Mouse (Mus musculus): ENCODE results near the gene Coq8a. TPM values are rescaled to one million over a fixed set of nuclear protein-coding genes. Genes with fewer than 3 reads are reported as not detected.

The Coq8a gene
- polyA plus RNA-seq, 1 experiment from 2014 or later: 12.6 TPM

DNA sequence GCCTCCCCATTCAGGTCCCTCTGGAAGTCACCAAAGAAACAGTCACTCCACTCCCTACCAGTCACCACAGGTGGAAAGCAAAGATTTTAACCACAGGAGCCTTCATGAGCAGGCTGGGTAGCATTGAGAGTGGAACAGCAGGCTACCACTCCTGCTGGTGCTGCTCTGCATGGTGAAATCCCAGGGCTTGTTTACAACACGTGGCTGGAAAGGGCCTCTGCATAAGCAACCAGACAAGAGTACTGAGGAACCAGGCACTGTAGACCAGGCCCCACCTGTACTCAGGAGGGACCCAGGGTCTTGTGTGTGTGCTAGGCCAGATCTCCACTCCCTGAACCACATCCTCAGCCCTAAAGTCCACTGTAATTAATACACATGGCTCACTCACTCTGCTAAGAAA is 22.6 kb downstream of the Coq8a start:
- no peak for DNase-seq (ENCODE audit: low spot score)

DNA sequence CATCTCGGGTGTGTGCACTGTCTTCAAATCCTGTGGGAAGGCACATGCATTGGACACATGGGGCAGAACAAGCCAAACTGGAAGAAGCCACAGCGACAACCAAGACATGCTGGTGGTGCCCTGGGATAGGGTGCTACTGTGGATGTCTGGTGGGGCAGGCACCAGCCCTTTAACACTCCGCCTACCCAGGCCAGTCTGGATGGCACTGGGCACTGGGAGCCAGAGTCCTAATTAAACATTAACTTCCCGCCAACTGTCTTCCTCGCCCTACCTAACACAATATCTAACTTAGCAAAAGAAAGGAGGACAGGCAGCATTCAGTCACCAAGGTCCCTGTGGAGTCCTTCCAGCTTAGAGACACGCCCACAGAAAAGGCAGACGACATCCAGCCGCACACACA is 23.8 kb downstream of the Coq8a start:
- DNase-seq (ENCODE audit: low spot score): no peak

GRCm38 (mm10) chr1:180175167-180175566 is 24.2 kb downstream of the Coq8a start:
- peak; percentile 43 for DNase-seq (ENCODE audit: low spot score)

GRCm38 (mm10) chr1:180174718-180175117 is 24.7 kb downstream of the Coq8a start:
- DNase-seq (ENCODE audit: low spot score): no peak

- DNase-seq (ENCODE audit: low spot score): no peak
Observed at GRCm38 (mm10) chr1:180173017-180173416, 26.4 kb downstream of the Coq8a start.

DNA sequence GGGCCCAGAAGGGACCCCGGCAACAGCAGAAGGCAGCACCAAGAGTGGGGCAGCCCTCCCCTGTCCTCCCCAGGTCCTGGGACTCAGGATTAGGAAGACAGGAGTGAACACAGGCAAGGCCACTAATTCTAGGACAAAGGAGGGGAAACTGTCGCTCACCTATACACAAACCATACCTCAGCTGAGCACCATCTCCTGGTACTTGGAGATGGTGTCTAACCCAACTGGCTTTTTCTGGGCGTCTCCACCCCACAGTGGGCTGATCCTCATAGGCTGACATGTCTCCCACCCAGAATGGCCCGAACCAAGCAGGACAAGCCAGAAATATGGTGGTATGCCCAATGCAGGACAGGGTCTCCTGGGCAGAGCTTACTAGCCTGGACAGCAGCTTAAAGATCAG is 26.8 kb downstream of the Coq8a start:
- DNase-seq (ENCODE audit: low spot score): no peak

- DNase-seq (ENCODE audit: low spot score): no peak
Observed at GRCm38 (mm10) chr1:180171883-180172282, 27.5 kb downstream of the Coq8a start.

DNA sequence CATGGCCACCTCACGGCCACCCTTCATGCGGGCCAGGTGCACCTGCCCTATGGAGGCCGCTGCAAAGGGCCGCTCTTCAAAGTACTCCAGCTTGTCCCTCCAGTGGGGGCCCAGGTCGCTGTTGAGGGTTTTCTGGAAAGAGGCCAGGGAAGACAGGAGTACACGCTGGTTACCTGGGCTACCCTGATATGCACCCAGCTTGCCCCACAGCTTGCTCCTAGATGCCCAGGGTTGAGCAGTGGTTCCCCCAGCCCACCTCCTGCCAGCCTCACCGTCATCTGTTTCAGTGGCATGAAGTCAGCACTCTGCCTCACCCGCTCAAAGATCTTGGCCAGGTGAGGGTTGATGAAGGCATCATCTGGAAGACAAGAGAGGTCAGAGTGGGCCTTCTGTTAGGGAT is 29.3 kb downstream of the Coq8a start:
- no peak for DNase-seq (ENCODE audit: low spot score)

DNA sequence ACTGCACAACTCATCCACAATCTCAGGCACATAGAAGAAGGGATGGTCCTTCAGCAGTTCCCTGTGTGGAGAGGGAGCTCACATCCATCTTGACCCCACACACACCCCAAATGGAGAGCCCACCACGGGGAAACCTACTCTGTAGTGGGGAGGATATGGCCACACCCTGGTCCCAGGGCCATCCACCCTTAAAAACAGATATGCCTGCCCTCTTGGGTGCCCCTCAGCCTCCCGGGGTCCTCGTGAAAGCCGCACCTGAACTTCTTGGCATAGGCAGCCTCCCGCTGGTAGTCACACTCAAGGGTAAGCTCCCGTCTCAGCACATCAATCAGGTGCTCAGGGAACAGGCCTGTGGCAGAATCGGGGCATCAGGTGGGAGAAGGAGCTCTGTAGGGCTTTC is 30.2 kb downstream of the Coq8a start:
- no peak for DNase-seq (ENCODE audit: low spot score)

GRCm38 (mm10) chr1:180168294-180168693 is 31.1 kb downstream of the Coq8a start:
- no peak for DNase-seq (ENCODE audit: low spot score)

DNA sequence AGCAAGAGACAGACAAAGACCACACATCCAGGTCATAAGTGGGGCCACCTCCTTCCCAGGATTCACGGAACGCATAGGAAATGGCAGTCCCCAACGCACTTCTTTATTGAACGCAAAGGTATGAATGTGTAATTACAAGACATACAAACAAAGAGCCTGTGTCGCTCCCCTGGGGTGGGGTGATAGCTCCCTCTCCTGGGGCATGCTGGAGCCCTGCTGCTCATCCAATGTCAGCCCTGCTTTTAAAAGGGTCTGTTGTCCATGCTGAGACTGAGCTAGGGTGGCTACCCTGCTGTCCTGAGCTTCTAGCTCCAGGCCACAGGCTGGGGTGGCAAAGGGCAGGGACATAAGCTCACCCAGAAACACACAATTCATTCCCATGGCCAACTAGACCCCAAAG is 32.9 kb downstream of the Coq8a start:
- DNase-seq (ENCODE audit: low spot score): no peak

DNA sequence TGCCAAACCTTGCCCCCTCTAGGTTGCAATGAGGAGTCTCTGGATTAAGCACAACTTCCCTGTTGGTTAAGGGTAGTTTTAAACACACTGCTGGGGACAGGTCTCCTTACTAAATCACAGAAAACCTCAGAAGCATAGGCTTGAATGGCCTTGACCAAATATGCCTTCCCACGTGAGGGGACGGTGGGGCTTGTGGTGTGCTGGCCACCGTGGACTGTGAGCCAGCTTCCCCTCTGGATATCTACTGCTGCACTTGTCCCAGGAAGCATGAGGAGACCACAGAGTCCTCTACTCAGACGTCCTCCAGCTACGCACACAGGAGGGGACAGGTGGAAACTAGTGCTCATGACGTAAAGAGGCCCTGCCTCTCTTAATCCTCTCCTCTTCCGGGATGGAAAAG is 36.4 kb downstream of the Coq8a start:
- no peak for DNase-seq (ENCODE audit: low spot score)

DNA sequence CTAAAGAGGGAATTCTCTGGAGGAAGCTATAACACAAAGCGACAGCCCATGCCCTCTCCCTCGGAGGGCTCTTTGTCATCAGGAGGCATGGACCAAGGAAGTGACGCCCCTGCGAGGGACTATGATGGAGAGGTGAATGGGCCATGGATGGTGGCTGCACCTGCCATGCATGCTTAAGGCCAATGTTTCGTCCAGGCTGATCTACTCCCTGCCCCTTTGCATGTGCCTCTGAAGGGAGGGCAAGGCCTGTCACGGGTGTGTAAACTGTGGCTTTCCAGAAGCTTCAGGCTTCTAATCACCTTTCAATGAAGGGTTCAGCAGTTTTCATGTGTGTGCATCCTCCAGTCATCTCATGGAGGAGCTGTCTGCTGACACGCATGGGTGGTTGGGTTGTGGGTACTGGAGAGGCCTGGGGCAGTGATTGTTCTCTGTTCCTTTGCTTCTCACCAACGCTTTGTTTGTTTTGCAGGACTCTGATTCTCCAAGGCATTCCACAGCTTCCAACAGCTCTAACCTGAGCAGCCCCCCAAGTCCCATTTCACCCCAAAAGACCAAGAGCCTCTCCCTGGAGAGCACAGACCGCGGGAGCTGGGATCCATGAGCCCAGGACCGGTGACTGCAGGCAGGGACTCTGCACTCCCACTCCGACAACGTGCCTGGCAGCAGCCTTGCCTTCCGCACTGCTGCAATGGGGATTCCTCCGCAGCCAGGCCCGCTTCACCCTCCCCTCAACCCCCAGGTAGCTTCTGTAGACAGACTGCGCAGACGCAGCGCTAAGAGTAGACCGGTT is 37.6 kb downstream of the Coq8a start:
- no peak for DNase-seq (ENCODE audit: low spot score)

DNA sequence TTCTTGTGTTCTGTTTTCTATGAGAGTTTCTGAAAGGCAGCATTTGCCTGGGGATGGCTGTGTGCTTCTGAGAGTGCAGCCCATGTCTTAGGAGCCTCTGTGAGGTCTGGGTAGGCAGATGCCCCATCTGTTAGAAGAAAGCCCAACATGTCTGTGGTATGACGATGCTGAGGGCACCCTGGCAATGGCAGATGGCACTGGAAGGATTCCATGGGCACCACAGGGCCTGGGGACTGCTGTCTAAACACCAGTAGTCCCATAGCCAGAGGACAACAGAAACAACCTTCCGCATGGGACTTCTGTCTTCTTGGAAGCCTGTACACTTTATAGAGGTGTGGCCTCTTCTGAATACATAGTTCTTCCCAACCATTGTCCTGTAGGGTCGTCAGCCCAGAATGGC is 38.2 kb downstream of the Coq8a start:
- DNase-seq (ENCODE audit: low spot score): no peak

- DNase-seq (ENCODE audit: low spot score): no peak
Observed at GRCm38 (mm10) chr1:180160545-180160944, 38.9 kb downstream of the Coq8a start.

DNA sequence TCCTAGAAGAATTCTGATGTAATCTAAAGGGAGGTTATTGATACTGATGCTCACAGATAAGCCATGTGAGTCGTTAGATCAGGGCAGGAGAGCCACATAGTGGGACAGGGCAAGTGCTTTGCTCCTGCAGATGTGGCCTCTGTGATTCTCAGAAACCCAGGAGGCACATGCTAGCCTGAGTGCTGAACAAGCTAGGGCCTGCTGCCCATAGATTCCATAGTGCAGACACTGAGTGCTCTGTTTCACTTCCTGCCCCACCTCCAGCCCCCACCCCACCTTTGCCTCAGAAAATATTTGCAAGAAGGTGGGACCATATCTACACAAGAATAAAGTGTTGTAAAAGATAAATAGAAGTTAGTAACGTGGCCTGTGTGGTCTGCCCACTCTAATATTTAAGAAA is 40.8 kb downstream of the Coq8a start:
- DNase-seq (ENCODE audit: low spot score): no peak

- no peak for DNase-seq (ENCODE audit: low spot score)
Observed at GRCm38 (mm10) chr1:180151191-180151590, 48.2 kb downstream of the Coq8a start.

GRCm38 (mm10) chr1:180148563-180148962 is 50.8 kb downstream of the Coq8a start:
- DNase-seq (ENCODE audit: low spot score): no peak

DNA sequence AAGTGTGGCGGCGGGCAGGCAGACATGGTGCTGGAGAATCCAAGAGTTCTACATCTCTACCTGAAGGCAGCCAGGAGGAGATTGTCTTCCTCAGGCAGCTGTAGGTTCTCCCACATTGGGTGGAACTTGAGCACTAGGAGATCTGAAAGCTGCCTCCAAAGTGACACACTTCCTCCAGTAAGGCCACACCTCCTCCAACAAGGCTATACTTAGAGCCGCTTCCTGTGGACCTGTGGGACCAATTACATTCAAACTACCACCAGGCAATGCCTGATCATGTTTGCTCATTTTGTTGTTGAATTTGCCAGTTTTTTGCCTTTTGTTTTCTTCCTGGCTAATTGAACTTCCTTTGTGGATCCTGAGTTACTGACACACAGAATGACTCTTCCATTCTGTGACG is 51.4 kb downstream of the Coq8a start:
- DNase-seq (ENCODE audit: low spot score): peak; percentile 25

GRCm38 (mm10) chr1:180140970-180141369 is 58.4 kb downstream of the Coq8a start:
- DNase-seq (ENCODE audit: low spot score): no peak

DNA sequence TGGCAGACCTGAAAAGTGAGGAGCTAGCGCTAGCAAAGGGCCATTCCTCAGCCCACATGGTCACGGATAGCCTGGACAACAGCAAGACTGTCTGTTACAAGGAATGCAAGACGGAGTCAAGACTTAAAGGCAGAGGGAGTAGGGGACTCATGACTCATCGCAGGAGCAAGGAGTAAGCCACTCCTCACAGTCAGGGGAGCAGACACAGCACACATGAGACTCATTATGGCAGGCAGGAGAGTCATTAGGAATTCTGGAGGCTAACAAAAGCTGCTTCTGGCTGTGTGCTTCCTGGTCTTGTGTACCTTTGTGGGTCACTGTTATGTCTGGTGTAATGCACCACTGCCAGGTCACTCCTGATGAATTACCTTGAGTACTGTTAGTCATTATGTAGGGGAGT is 60.2 kb downstream of the Coq8a start:
- DNase-seq (ENCODE audit: low spot score): no peak

- DNase-seq (ENCODE audit: low spot score): no peak
Observed at GRCm38 (mm10) chr1:180132187-180132586, 67.2 kb downstream of the Coq8a start.

GRCm38 (mm10) chr1:180131402-180131801 is 68.0 kb downstream of the Coq8a start:
- DNase-seq (ENCODE audit: low spot score): no peak

Measured in thymus, postnatal 0 days (tissue).